Mouse (Mus musculus) CH12.LX (cell line): Measurements from ENCODE around the gene P2ry14.
A peak's percentile ranks its signal among the peaks of the same experiment; 100 is the strongest.

Experiments
- BHLHE40 ChIP-seq: IDR thresholded peaks from 2 replicates; pipeline ENCODE4 v1.6.1; 2011; ENCODE audit warnings: mild to moderate bottlenecking, low read depth, low read length, improper control_type of control experiment
- CTCF ChIP-seq, 2 experiments: IDR thresholded peaks in 1 of 2; conservative IDR thresholded peaks in 1 of 2; 2 replicates each; pipeline ENCODE4 v1.5.1; 2011 to 2012; ENCODE audit warnings: low read depth in 2 of 2, low read length in 2 of 2, improper control_type of control experiment in 1 of 2, inconsistent platforms in 1 of 2, mild to moderate bottlenecking in 1 of 2, moderate library complexity in 1 of 2
- EP300 ChIP-seq: IDR thresholded peaks from 2 replicates; pipeline ENCODE4 v1.6.1; 2011; ENCODE audit warnings: low read length, improper control_type of control experiment
- MAFK ChIP-seq: IDR thresholded peaks from 2 replicates; pipeline ENCODE4 v1.6.1; 2011; ENCODE audit warnings: low read length, improper control_type of control experiment; ENCODE audit not compliant: insufficient replicate concordance
- MAX ChIP-seq: IDR thresholded peaks from 2 replicates; pipeline ENCODE4 v1.6.1; 2011; ENCODE audit warnings: low read length, improper control_type of control experiment
- POLR2A ChIP-seq: IDR thresholded peaks from 2 replicates; pipeline ENCODE4 v1.6.1; 2011; ENCODE audit warnings: low read depth, mild to moderate bottlenecking, improper control_type of control experiment, low read length
- RAD21 ChIP-seq: IDR thresholded peaks from 2 replicates; pipeline ENCODE4 v1.6.1; 2011; ENCODE audit warnings: low read depth, mild to moderate bottlenecking, low read length, improper control_type of control experiment, moderate library complexity
- SIN3A ChIP-seq: IDR thresholded peaks from 2 replicates; pipeline ENCODE4 v1.6.1; 2012; ENCODE audit warnings: low read length, improper control_type of control experiment, inconsistent platforms
- TCF12 ChIP-seq: IDR thresholded peaks from 2 replicates; pipeline ENCODE4 v1.6.1; 2014; ENCODE audit warnings: low read depth, mild to moderate bottlenecking, inconsistent platforms, low read length, improper control_type of control experiment
- ZNF384 ChIP-seq: IDR thresholded peaks from 2 replicates; pipeline ENCODE4 v1.6.1; 2012; ENCODE audit warnings: low read depth, low read length, improper control_type of control experiment, inconsistent platforms

DNA sequence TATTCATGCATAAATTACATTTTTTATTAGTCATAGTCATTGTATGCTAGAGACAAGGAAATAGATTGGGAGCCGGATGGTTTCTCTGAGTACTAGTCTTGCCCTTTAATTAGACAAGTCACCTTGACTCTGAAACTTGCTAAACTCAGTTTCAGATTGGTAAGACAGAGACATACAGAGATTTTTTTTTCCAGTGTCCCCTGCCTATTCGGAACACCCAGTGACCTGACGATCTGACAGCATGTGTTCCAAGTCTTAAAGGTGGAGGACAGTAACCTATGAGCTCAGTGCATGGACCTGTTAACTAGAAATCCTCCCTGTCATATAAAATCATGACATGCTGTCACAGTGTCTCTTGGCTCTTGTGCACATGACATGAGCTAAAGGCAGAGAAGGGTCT lies 23.9 kb downstream of the P2ry14 start:
- TF ChIP-seq BHLHE40 (no peak), EP300 (peak; percentile 17; the same call in 1 of the 2 replicates), CTCF (conservative IDR thresholded peaks at IDR 0.05 in 1 of 2, IDR thresholded peaks at IDR 0.05 in 1 of 2; ENCODE audit: low read depth in 2 of 2, low read length in 2 of 2) (no peak), POLR2A (no peak), MAX (no peak), MAFK (no peak), SIN3A (no peak), ZNF384 (peak; percentile 59), RAD21 (no peak), TCF12 (no peak)
